Mouse (Mus musculus) heart, postnatal 14 days (tissue): Measurements from ENCODE around the gene Kcnk16. TPM values are rescaled to one million over a fixed set of nuclear protein-coding genes. Genes with fewer than 3 reads are reported as not detected.
A peak's percentile ranks its signal among the peaks of the same experiment; 100 is the strongest.
"Not testable (repeated sequence)": the region's sequence is repeated elsewhere in the genome, so short reads cannot be mapped to it uniquely, and the experiment has no call there.

Experiments
- DNase-seq, 2 experiments: peaks; one replicate each; pipeline ENCODE4 v3.0.0; 2021 to 2022
- intact Hi-C: fragments of 180-260 bp; cut with DNase I; formaldehyde crosslinking; loops from one replicate; pipeline ENCODE4 v1.15.1; 2025
- long read RNA-seq, 2 experiments: library from polyadenylated mRNA; stranded (forward); transcript quantifications; one replicate each; pipeline ENCODE4 v2.0.0; 2021
- total RNA-seq, 2 experiments: library from RNA; stranded (reverse); gene quantifications; 2 replicates each; pipeline ENCODE4 v1.2.3; 2021

The Kcnk16 gene
- total RNA-seq, result not detected
- long read RNA-seq, experiment 1, result 0 reads
- long read RNA-seq, experiment 2, result 0 reads

GRCm38 (mm10) chr14:20269082-20269809 is at the start of gene Kcnk16:
Gene Kcnk16, minus strand, starts transcription at chr14:20269199.
- DNase-seq, result no peak
- intact Hi-C loops, result no loop called here

DNA sequence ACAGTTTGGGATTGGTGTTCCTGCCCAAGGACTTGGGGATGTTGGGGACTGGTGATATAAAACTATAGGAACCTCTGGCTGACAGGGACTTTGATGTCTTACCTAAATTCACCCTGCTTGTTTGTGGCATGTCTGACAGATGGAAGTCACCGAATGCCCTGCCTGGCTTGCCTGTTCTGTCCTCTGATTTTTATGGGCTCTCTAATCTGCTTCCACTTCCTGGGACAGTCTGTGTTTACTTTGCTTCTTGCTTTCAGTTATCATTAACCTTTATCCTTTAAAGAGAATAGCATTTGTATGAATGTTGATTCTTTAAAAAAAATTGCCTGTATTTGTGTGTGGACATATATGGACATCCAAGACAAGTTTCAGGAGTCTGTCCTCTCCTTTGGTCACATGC is 46.1 kb upstream of the Kcnk16 start:
- intact Hi-C loops, result no loop called here
- no peak for DNase-seq

DNA sequence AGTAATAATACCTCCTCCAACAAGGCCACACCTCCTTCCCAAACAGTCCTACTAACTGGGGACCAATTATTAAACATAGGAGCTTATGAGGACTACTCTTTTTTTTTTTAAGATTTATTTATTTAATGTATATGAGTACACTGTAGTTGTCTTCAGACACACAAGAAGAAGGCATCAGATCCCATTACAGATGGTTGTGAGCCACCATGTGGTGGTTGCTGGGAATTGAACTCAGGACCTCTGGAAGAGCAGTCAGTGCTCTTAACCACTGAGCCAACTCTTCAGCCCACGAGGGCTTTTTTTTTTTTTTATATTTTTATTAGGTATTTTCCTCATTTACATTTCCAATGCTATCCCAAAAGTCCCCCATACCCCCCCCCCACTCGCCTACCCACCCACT is 36.1 kb upstream of the Kcnk16 start:
- DNase-seq, intact Hi-C loops: not testable (repeated sequence)

DNA sequence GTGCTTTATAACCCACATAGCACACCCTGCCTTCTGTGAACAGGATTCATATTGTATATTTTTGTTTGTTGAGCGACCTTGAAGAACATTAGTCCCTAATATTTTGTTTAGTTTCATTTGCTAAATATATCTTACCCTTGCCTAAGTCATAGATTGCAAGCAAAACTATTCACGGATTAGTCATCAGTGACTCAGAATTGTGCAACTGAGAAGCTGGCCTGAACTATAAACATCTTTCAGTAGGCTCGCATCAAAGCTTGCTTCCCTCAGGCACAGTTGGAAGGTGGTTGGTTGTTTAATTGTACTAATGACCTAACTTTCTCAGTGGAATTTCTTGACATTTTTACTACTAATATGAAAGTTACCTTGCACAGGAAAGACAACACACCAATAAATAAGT is 29.1 kb upstream of the Kcnk16 start:
- intact Hi-C loops, result no loop called here
- DNase-seq, result no peak

DNA sequence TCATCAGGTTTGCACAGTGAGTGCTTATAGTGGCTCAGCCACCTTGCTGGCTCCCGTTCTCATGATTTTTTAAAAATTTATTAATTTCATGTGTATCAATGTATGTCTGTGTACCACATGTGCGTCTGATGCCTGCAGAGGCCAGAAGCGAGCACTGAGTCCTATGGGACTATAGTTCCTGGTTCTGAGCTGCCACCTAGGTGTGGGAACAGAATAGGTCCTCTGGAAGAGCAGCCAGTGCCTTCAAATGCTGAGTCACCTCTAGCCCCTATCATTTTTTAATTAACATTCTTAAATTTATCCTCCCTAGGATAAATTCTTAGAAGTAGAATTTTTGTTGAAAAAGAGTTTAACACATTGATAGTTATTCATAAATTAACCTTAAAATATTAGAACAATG is 28.6 kb upstream of the Kcnk16 start:
- intact Hi-C loops, result no loop called here
- no peak for DNase-seq

DNA sequence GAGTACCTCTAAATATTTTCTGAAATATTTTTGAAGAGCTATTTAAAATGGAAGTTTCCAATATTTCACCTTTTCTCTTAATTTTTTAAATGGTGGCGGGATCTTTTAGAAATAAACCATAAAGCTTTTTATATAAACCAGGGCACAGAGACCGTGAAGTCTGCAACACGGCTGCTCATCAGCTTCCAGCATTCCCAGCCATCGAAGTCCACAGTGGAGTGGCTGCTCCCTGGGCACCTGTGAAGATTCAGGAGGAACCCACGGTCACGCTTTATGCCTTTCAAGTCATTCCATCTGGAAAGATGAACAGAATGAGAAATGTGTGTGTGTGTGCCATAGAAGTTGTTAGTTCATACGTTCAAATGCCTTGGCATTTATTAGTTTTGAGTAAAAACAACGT is 25.9 kb upstream of the Kcnk16 start:
- intact Hi-C loops, result no loop called here
- no peak for DNase-seq

DNA sequence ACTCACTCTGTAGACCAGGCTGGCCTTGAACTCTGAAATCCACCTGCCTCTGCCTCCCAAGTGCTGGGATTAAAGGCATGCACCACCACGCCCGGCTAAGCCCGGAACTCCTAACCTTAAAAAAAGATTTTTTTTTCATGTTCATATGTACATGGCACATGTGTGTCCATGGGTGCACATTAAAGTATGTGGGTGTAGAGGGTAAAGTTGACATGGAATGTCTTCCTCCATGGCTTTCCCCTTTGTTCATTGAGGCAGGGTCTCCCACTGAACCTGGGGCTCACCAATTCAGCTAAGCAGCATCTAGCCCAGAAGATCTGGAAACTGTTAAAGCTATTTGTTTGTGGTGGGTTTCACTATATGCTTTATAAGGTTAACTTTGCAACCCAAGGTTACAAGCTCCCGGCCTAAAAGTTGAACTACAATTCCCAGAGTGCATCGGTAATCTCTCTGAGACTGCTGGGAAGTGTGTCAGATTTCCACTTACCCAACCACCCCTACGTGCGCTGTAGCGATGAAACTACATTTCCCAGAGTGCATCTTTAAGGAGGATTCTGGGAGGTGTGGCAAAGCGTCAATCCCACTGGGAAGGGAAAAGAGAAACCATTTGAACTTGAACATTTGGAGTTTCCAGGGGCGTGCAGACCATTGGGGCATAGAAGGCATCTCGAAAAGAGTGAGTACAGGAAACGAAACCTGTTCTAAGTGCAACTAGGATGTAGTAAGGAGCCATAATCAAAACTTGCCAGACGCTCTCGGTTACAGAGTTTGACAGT is 25.3 kb upstream of the Kcnk16 start, which contains the start of gene Nudt13:
Nudt13 (plus strand) TSS at position 581 of the 776 bp plus-strand sequence.
- intact Hi-C loops, result no loop called here

GRCm38 (mm10) chr14:20291391-20291790 is 22.4 kb upstream of the Kcnk16 start:
- intact Hi-C loops, result no loop called here
- no peak for DNase-seq

More for the DNA sequence above, 25.3 kb upstream of the Kcnk16 start, which contains the start of gene Nudt13:
- peak; percentile 72 to 85 for DNase-seq

DNA sequence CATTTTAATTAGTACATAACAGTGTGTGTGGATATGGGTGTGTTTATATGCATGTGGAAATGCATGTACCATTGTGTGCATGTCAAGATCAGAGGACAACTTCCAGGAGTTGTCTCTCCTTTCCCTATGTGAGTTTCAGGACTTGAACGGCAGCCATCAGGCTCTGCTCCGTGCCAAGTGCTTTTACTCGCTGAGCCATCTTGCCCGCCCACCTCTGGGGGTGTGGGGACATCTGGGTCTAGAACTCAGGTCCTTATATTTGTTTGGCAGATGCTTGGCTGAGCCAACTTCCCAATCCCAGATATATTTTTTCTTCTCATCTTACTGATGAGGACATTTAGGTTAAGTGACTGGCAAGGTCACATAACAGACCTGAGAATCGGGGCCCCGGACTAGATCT is 578 bp downstream of the Kcnk16 start:
- DNase-seq, result no peak
- intact Hi-C loops, result no loop called here

- intact Hi-C loops, result no loop called here
- DNase-seq, result no peak
Measured at GRCm38 (mm10) chr14:20262346-20262745, 6.7 kb downstream of the Kcnk16 start.

GRCm38 (mm10) chr14:20258185-20259113 is 10.6 kb downstream of the Kcnk16 start:
- DNase-seq, result peak; percentile 78 to 88
- intact Hi-C loops, result loop anchor here (1.0 to 5.0 kb wide), 3 partner anchors 144 to 421 kb away; no protein-coding TSS in a partner anchor

DNA sequence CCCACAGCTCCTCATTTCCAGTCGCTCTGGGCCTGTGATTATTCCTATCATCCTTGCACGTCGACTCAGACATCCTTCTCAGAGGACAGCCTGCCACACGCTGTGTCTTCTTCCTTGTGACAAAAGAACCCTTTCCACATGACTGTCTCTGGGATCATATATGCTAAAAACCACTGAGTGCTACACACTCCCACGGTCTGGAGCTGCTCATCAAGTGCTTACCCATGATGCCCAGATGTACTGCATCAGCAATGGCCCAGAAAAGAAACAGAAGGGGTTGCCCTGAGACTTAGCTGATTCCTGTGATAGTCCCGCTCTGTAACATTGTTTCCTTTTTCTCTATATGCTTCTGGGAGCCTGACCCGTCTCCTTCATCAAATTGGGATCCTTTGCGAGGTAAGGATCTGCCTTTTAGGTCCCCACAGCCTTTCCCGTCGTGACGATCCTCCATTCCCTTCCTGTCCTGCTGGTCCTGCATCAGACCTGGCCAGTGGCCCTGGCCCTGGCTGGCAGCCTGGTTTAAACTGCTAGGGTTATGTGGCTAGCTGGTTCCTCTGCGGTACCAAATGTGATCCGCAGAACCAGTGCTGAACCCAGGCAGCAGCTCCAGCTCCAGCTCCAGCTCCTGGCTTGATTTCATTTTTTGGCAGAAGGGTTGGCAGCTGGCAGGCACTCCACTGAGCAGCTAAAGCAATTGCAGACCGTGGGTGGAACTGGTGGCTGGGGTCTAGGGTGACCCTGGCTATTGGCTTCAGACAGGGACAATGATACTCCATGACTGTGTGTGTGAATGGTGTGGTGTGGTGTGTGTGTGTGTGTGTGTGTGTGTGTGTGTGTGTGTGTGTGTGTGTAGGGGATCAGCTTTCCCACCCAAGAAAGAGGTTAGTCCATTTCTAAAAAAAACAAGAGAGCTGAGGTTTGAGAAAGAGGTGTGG is 18.5 kb downstream of the Kcnk16 start:
- intact Hi-C loops, result no loop called here
- peak; percentile 8 to 18 for DNase-seq

- no peak for DNase-seq
- intact Hi-C loops, result no loop called here
Measured at GRCm38 (mm10) chr14:20248001-20248400, 21.0 kb downstream of the Kcnk16 start.

DNA sequence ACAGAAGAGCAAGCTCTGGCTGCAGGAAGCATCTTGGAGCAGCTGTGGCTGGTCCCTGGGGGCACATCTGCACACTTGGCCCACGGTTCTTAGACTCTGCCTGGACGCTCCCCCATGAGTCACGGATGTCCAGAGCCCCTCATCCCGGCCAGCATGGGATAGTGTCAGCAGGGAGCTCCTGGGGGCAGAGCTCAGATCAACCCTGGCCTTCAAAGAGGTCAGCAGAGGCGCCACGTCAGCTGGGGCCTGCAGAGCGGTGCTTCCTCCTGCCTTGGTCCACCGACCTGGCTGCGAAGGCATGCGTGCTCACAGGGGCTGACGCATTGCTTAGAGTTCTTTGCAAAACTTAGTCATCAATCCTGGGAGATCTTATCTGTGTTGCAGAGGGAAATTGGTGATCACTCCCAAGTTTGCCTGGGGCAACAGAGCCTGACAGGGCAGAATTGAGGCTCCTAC is 22.2 kb downstream of the Kcnk16 start:
- peak; percentile 42 to 58 for DNase-seq
- intact Hi-C loops, result no loop called here

DNA sequence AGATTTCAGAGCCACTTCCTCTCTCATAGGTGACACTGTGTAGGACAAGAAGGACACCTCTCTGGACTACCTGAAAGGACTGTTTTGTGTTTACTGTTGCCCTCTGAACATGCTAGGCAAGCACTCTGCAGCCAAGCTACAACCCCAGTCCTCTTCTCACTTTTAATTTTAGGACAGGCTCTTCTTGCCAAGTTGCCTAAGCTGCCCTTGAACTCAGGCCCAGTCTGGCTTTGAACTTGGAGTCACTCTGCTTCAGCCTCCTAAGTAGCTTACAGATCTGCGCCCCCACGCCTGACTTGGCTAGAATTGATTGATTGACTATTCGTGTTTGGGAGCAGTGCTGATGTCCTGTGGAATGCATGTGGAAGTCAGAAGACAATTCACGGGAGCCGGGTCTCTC is 23.1 kb downstream of the Kcnk16 start:
- intact Hi-C loops, result no loop called here
- no peak for DNase-seq

GRCm38 (mm10) chr14:20245318-20245717 is 23.7 kb downstream of the Kcnk16 start:
- peak; percentile 25 to 35 for DNase-seq
- intact Hi-C loops, result no loop called here

GRCm38 (mm10) chr14:20243158-20243557 is 25.8 kb downstream of the Kcnk16 start:
- intact Hi-C loops, result no loop called here
- DNase-seq, result no peak

- intact Hi-C loops, result no loop called here
Measured at GRCm38 (mm10) chr14:20242454-20242853, 26.5 kb downstream of the Kcnk16 start.

GRCm38 (mm10) chr14:20234403-20234802 is 34.6 kb downstream of the Kcnk16 start:
- intact Hi-C loops, result no loop called here
- DNase-seq, result no peak

More at GRCm38 (mm10) chr14:20242454-20242853, 26.5 kb downstream of the Kcnk16 start:
- no peak for DNase-seq
